Mouse (Mus musculus): Measurements from ENCODE around the gene Tmem270. TPM values are rescaled to one million over a fixed set of nuclear protein-coding genes. Genes with fewer than 3 reads are reported as not detected.

Gene Tmem270
- polyA plus RNA-seq, 1 experiment from 2014 or later, result not detected

DNA sequence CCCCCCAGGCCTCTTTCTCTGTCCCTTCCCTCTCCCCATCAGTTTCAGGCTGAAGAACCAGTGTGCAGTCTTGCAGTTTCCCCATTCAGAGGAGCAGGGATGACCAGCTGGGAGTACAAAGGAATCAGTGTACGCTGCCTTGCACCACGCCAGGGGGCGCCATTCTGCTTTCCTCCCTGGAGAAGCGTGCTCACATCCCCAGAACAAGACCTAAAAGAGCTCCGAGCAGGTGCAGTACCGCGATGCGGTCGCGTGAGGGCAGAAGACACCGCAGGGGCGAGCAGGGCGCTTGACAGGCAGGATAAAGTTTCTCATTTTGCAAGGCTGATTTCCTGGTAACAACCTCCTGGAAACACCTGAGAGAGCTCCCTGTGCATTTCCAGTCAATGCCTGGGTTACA, 602 bp upstream of the Tmem270 start:
- Histone ChIP-seq H3K9me3 (ENCODE audit: control insufficient read depth, low read length) (no peaks in the 10 kb centered on the region), H3K27ac (ENCODE audit: low read depth) (no peak overlapping the region), H3K9ac (ENCODE audit: low read length) (no peak overlapping the region), H3K4me2 (ENCODE audit: low read length) (no peak overlapping the region), H3K4me1 (replicated peaks; ENCODE audit: control insufficient read depth, insufficient read depth, low read length) (no peaks in the 10 kb centered on the region), H3K36me3 (ENCODE audit: control insufficient read depth, insufficient read depth, low read length) (no peaks in the 10 kb centered on the region), H3K4me3 (ENCODE audit: low read depth, low read length) (no peak overlapping the region), H3K27me3 (replicated peaks; ENCODE audit: control insufficient read depth, insufficient read depth, low read length) (no peaks in the 10 kb centered on the region)
- ATAC-seq (replicated peaks; ENCODE audit: low FRiP score, low TSS enrichment, low read depth), result peak; percentile 81
- WGBS, result 1% methylated on average over 13 of the region's 13 CpGs
- DNase-seq (ENCODE audit: low spot score), result peak; percentile 99

DNA sequence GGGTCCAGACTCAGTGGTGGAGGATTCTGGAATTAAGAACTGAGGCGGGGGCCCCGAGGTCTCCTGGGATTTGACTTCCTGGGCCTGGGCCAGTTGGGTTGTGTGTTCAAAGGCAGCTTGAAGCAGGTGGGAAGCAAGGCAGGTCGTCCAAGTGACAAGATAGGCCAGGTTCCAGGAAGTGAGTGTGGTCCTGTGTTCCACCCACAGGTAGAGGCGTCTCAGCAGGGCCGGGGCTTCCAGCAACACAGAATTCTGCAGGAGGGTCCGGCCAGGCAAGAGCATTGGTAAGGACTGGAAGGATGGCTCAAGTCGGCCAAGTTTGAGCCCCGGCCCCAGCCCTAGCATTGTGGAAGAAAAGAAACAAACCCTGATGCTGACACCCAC, 4.9 kb downstream of the Tmem270 start:
- Histone ChIP-seq H3K4me2 (ENCODE audit: low read length) (no peak overlapping the region), H3K27ac (ENCODE audit: low read depth) (no peak overlapping the region), H3K4me1 (replicated peaks; ENCODE audit: control insufficient read depth, insufficient read depth, low read length) (peaks cover 12% of the 10 kb centered on the region), H3K9me3 (ENCODE audit: control insufficient read depth, low read length) (no peaks in the 10 kb centered on the region), H3K36me3 (ENCODE audit: control insufficient read depth, insufficient read depth, low read length) (no peaks in the 10 kb centered on the region), H3K9ac (ENCODE audit: low read length) (no peak overlapping the region), H3K4me3 (ENCODE audit: low read depth, low read length) (no peak overlapping the region), H3K27me3 (replicated peaks; ENCODE audit: control insufficient read depth, insufficient read depth, low read length) (no peaks in the 10 kb centered on the region)
- DNase-seq (ENCODE audit: low spot score) (no peak), ATAC-seq (replicated peaks; ENCODE audit: low FRiP score, low TSS enrichment, low read depth) (no peak; the same call in 1 of the 2 replicates)
- WGBS, result 69% methylated on average over 8 of the region's 8 CpGs

GRCm38 (mm10) chr5:134901012-134901643, 5.4 kb downstream of the Tmem270 start:
- H3K27ac ChIP-seq (ENCODE audit: low read depth), result no peak overlapping the region
- no peak overlapping the region for H3K9ac ChIP-seq (ENCODE audit: low read length)
- ATAC-seq (replicated peaks; ENCODE audit: low FRiP score, low TSS enrichment, low read depth), result peak; percentile 56
- H3K27me3 ChIP-seq (replicated peaks; ENCODE audit: control insufficient read depth, insufficient read depth, low read length), result no peaks in the 10 kb centered on the region
- H3K4me2 ChIP-seq (ENCODE audit: low read length), result no peak overlapping the region
- WGBS, result 26% methylated on average over 12 of the region's 12 CpGs
- no peaks in the 10 kb centered on the region for H3K36me3 ChIP-seq (ENCODE audit: control insufficient read depth, insufficient read depth, low read length)
- peaks cover 12% of the 10 kb centered on the region for H3K4me1 ChIP-seq (replicated peaks; ENCODE audit: control insufficient read depth, insufficient read depth, low read length)
- peak; percentile 60 for DNase-seq (ENCODE audit: low spot score)
- H3K4me3 ChIP-seq (ENCODE audit: low read depth, low read length), result no peak overlapping the region
- no peaks in the 10 kb centered on the region for H3K9me3 ChIP-seq (ENCODE audit: control insufficient read depth, low read length)

DNA sequence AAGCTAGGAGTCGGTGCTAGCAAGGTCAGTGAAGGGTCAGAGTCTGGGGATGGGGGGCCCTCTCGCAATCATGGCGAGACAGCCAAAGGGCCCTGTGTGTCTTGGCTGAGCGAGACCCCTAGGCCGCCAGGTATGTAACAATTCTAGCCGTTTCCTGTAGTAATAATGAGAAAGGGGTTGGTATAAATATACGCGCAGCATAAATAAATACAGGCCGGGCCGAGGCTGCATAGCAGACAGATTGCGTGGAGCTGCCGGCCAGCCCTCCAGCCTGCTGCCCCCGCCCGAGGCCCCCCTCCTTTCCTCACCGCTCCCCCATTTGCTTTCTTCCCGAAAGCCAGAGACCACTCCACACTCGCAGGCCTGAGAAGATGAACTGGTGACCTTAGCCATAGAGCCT, 8.9 kb downstream of the Tmem270 start:
- ATAC-seq (replicated peaks; ENCODE audit: low FRiP score, low TSS enrichment, low read depth), result 0 out of 2 replicates have a peak, but pooled peaks have one; percentile 35
- no peak overlapping the region for H3K27ac ChIP-seq (ENCODE audit: low read depth)
- no peaks in the 10 kb centered on the region for H3K36me3 ChIP-seq (ENCODE audit: control insufficient read depth, insufficient read depth, low read length)
- H3K9ac ChIP-seq (ENCODE audit: low read length), result no peak overlapping the region
- H3K4me1 ChIP-seq (replicated peaks; ENCODE audit: control insufficient read depth, insufficient read depth, low read length), result peaks cover 19% of the 10 kb centered on the region
- H3K9me3 ChIP-seq (ENCODE audit: control insufficient read depth, low read length), result no peaks in the 10 kb centered on the region
- no peak for DNase-seq (ENCODE audit: low spot score)
- H3K4me2 ChIP-seq (ENCODE audit: low read length), result no peak overlapping the region
- WGBS, result 32% methylated on average over 17 of the region's 17 CpGs
- no peak overlapping the region for H3K4me3 ChIP-seq (ENCODE audit: low read depth, low read length)
- no peaks in the 10 kb centered on the region for H3K27me3 ChIP-seq (replicated peaks; ENCODE audit: control insufficient read depth, insufficient read depth, low read length)

DNA sequence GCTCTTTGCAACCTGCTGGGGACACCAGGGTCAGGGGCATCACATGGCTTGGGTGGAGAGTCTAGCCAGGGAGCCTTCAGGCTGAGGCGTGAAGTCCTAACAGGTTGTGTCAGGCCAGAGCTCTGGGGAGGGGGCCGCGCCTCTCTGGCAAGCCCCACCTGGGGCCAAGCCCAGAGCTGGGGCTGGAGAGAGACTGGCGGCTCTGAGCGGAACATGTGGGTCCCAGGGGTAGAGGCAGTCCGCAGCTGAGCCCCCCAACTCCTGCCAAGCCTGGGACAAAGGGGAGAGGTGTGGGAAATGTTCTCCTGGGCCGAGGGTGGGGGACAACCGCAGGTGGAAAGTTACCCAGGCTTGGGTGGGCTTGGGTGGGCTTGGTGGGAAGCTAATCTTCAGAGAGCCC, 9.6 kb downstream of the Tmem270 start:
- no peak overlapping the region for H3K9ac ChIP-seq (ENCODE audit: low read length)
- no peak overlapping the region for H3K4me2 ChIP-seq (ENCODE audit: low read length)
- WGBS, result 81% methylated on average over 8 of the region's 8 CpGs
- H3K36me3 ChIP-seq (ENCODE audit: control insufficient read depth, insufficient read depth, low read length), result no peaks in the 10 kb centered on the region
- DNase-seq (ENCODE audit: low spot score) (no peak), ATAC-seq (replicated peaks; ENCODE audit: low FRiP score, low TSS enrichment, low read depth) (no peak)
- no peak overlapping the region for H3K4me3 ChIP-seq (ENCODE audit: low read depth, low read length)
- H3K27ac ChIP-seq (ENCODE audit: low read depth), result no peak overlapping the region
- peaks cover 19% of the 10 kb centered on the region for H3K4me1 ChIP-seq (replicated peaks; ENCODE audit: control insufficient read depth, insufficient read depth, low read length)
- H3K9me3 ChIP-seq (ENCODE audit: control insufficient read depth, low read length), result no peaks in the 10 kb centered on the region
- no peaks in the 10 kb centered on the region for H3K27me3 ChIP-seq (replicated peaks; ENCODE audit: control insufficient read depth, insufficient read depth, low read length)

DNA sequence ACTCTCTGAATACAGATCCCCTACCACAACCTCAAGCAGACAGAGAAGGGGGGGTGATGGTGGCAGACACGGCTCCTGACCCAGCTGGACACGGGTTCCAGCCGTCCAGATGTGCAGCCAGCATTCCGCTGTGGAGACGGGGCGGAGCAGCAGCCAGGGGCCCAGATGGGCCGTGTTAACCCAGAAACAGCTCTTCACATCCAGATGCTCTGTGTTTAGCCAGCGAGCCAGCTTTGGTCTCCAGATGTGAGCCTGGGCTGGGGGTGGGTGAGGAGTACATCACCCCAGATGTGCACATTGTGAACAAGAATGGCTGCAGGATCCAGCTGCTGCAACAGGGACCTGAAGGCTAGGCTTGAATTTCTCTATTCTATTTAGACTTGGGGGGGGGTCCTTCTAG, 11.2 kb downstream of the Tmem270 start:
- Histone ChIP-seq H3K9ac (ENCODE audit: low read length) (no peak overlapping the region), H3K27ac (ENCODE audit: low read depth) (no peak overlapping the region), H3K9me3 (ENCODE audit: control insufficient read depth, low read length) (no peaks in the 10 kb centered on the region), H3K4me2 (ENCODE audit: low read length) (no peak overlapping the region), H3K36me3 (ENCODE audit: control insufficient read depth, insufficient read depth, low read length) (no peaks in the 10 kb centered on the region), H3K4me3 (ENCODE audit: low read depth, low read length) (no peak overlapping the region), H3K4me1 (replicated peaks; ENCODE audit: control insufficient read depth, insufficient read depth, low read length) (peaks cover 16% of the 10 kb centered on the region), H3K27me3 (replicated peaks; ENCODE audit: control insufficient read depth, insufficient read depth, low read length) (no peaks in the 10 kb centered on the region)
- ATAC-seq (replicated peaks; ENCODE audit: low FRiP score, low TSS enrichment, low read depth) (no peak), DNase-seq (ENCODE audit: low spot score) (peak; percentile 62)
- 31% methylated on average over 8 of the region's 8 CpGs for WGBS

GRCm38 (mm10) chr5:134892717-134893116, 13.8 kb downstream of the Tmem270 start:
- no peak for DNase-seq (ENCODE audit: low spot score)
- no peak for ATAC-seq (replicated peaks; ENCODE audit: low FRiP score, low TSS enrichment, low read depth)
- Histone ChIP-seq H3K4me2 (ENCODE audit: low read length) (no peak overlapping the region), H3K4me1 (replicated peaks; ENCODE audit: control insufficient read depth, insufficient read depth, low read length) (peaks cover 13% of the 10 kb centered on the region), H3K27me3 (replicated peaks; ENCODE audit: control insufficient read depth, insufficient read depth, low read length) (no peaks in the 10 kb centered on the region), H3K27ac (ENCODE audit: low read depth) (no peak overlapping the region), H3K9me3 (ENCODE audit: control insufficient read depth, low read length) (no peaks in the 10 kb centered on the region), H3K36me3 (ENCODE audit: control insufficient read depth, insufficient read depth, low read length) (no peaks in the 10 kb centered on the region), H3K4me3 (ENCODE audit: low read depth, low read length) (no peak overlapping the region), H3K9ac (ENCODE audit: low read length) (no peak overlapping the region)
- WGBS, result 78% methylated on average over 5 of the region's 5 CpGs

- H3K36me3 ChIP-seq (ENCODE audit: control insufficient read depth, insufficient read depth, low read length), result no peaks in the 10 kb centered on the region
- 0 out of 2 replicates have a peak, but pooled peaks cover 7% of the 10 kb centered on the region for H3K4me1 ChIP-seq (replicated peaks; ENCODE audit: control insufficient read depth, insufficient read depth, low read length)
- 81% methylated on average over 8 of the region's 8 CpGs for WGBS
- DNase-seq (ENCODE audit: low spot score), result no peak
- no peak overlapping the region for H3K27ac ChIP-seq (ENCODE audit: low read depth)
- ATAC-seq (replicated peaks; ENCODE audit: low FRiP score, low TSS enrichment, low read depth), result no peak
- H3K4me3 ChIP-seq (ENCODE audit: low read depth, low read length), result no peak overlapping the region
- no peak overlapping the region for H3K4me2 ChIP-seq (ENCODE audit: low read length)
- no peak overlapping the region for H3K9ac ChIP-seq (ENCODE audit: low read length)
- H3K9me3 ChIP-seq (ENCODE audit: control insufficient read depth, low read length), result no peaks in the 10 kb centered on the region
- H3K27me3 ChIP-seq (replicated peaks; ENCODE audit: control insufficient read depth, insufficient read depth, low read length), result no peaks in the 10 kb centered on the region
Measured at GRCm38 (mm10) chr5:134891552-134891951, 15.0 kb downstream of the Tmem270 start.

- Histone ChIP-seq H3K36me3 (ENCODE audit: control insufficient read depth, insufficient read depth, low read length) (no peaks in the 10 kb centered on the region), H3K4me3 (ENCODE audit: low read depth, low read length) (no peak overlapping the region), H3K9ac (ENCODE audit: low read length) (no peak overlapping the region), H3K27ac (ENCODE audit: low read depth) (no peak overlapping the region), H3K4me2 (ENCODE audit: low read length) (no peak overlapping the region), H3K9me3 (ENCODE audit: control insufficient read depth, low read length) (no peaks in the 10 kb centered on the region), H3K4me1 (replicated peaks; ENCODE audit: control insufficient read depth, insufficient read depth, low read length) (0 out of 2 replicates have a peak, but pooled peaks cover 5% of the 10 kb centered on the region), H3K27me3 (replicated peaks; ENCODE audit: control insufficient read depth, insufficient read depth, low read length) (no peaks in the 10 kb centered on the region)
- ATAC-seq (replicated peaks; ENCODE audit: low FRiP score, low TSS enrichment, low read depth), result no peak
- no peak for DNase-seq (ENCODE audit: low spot score)
- WGBS, result 83% methylated on average over 6 of the region's 6 CpGs
Measured at GRCm38 (mm10) chr5:134890601-134891054, 15.9 kb downstream of the Tmem270 start.

All from intestine, embryonic 14.5 days (tissue).